Mouse (Mus musculus) erythroid progenitor cell, adult 5-6 weeks (primary cell): ENCODE measurements around the gene Arid5a. TPM values are rescaled to one million over a fixed set of nuclear protein-coding genes. Genes with fewer than 3 reads are reported as not detected.

Source experiments
- ATAC-seq: replicated peaks from 2 replicates; pipeline ENCODE4 v1.8.0; 2016; ENCODE audit warnings: moderate number of reproducible peaks, mild to moderate bottlenecking, moderate TSS enrichment, inconsistent platforms; ENCODE audit not compliant: poor library complexity, low FRiP score, severe bottlenecking
- total RNA-seq, 2 experiments: library from RNA; stranded (forward) in 1 of 2; stranded (reverse) in 1 of 2; fragments of 150-400 nt in 1 of 2; fragments of 186-747, 209-891 nt in 1 of 2; gene quantifications; 2 replicates each; pipeline versions ENCODE4 v1.2.3 to v1.2.4; 2015 to 2017; ENCODE audit warnings: low replicate concordance in 2 of 2

Arid5a gene
- total RNA-seq, 2 experiments from 2014 or later, result 0.53 to 9.2 TPM

DNA sequence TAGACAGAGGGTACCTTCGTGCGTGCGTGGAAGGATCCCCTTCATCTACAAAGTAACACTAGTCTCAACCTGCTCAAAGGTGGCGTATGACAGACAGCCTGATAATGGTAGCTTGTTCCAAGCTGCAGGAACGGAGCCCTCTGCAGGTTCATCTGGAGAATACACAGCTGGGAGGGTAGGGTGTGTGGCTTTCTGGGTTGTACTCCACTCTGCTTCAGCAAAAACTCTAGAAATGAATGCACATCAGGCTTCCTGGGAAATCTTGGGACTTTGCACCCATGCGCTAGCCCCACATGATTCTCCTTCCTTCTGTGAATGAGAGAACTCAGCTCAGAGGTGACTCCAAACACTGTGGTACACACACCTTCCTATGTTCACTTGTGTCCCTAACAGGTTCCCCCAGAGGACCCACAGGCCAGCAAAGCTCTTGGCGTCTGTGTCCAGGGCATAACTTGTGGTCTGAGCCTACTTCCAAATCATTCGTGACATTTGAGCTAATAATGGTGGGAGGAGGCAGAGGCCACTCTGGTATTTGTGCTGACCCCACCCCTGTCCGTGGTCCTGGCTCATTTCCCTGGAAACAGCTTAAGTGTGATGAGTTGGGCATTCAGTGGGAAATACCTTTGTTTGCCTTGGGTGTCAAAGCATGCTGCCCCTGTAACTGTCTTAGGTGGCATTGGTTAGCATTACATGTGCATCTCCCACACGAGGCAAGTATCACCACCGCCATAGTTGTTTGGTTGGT, 14.5 kb downstream of the Arid5a start:
- ATAC-seq, result no peak

DNA sequence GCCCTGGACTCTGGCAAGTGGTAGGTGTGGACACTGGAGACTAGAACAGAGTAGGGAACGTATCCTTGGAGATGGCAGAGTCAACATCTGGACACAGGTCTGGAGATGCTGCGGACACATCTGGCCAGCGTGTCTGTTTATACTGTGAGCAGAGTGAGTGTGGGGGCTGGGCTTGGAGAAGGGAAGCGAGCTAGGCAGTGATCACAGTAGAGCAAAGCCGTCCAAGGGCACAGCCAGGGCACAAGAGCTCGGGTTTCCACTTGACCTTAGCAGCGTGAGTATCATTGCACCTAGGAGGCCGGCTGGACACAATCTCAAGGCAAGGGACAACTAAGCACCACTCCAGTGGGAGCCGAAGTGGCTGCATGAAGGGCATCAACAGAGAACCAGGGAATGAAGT, 15.5 kb downstream of the Arid5a start:
- no peak for ATAC-seq

DNA sequence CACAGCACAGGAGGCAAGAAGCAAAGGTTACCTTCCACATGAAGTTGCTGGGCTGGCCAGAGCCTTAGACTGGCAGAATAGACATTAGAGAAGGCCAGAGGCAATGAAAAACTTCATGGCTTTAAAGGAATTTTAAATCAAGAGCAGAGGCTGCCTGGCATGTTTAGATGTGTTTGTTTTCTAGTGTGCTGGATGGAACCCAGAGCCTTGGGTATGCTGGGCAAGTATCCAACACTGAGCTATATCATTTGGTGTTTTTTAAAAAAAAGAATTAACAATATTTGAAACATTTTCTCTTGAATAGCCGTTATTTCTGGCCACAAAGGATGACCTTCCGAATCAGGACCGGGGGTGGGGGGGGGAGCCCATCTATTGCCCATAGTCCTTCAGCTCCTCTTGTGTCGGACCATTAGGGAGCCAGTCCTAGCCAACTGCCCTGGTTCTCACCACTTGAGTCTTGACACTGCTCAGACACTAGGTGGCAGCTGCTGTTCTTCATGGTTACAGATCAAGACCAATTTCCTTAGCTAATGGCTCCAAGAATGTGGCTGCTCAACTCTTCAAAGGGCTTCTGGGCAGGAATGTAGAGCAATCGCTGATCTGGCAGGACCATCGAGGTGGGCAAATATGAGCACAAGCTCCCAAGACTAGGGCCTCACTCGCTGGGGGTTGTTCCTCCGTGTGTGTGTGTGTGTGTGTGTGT, 16.4 kb downstream of the Arid5a start:
- ATAC-seq, result no peak

DNA sequence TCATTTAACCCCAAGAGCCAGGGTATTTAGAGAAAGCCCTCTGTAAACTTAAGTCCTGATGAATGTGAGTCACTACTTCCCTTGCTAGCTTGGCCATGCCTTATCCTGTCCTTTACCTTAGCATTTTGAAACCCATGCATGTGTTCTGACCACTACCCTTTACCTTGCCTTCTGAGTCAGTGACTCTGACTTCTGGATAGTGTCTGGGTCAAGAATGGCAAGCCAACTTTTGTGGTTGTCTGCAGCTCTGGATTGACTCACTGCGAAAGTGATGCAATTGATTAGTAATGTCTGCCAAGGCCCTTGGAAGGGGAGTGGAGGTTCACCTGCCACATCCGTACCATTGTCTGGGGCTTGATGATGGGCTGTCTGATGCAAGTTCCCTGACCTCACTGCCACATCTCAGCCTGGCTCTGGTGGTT, 18.4 kb downstream of the Arid5a start:
- no peak for ATAC-seq

DNA sequence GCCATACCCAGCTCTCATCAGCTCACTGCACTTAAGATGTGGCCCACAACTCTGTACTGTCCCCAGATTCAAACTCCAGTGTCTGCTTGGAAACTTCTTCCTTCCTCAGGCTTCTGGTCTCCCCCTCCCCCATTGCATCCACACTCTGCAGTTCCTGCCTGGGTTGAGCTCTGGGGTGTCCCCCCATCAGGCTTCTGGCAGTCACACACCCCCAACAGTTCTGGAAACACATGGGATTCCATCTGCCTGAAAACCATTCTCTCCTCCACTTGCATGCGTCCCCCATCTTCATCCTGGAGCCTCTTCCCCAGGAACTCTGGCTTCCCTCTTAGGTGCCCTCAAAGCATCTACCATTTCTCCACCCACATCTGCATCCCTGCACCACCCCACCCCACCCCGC, 19.3 kb downstream of the Arid5a start:
- no peak for ATAC-seq

DNA sequence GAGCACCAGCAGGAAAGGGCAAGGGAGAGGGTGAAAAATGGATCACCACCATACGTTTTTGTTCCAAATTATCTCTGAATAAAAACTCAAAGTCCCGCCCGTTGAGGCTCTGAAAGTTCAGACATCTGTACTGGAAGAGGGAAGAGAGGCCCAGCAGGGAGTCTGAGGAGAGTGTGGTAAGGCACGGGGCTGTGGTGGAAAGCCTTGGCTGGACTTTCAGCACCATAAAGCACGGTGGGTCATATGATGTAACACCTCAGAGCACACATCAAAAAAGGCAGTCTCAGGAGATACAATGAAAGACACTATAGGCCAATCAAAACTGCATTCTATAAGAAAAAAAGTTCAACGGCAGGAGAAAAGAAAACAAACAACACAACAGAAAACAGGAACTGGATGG, 24.2 kb downstream of the Arid5a start:
- ATAC-seq, result no peak

DNA sequence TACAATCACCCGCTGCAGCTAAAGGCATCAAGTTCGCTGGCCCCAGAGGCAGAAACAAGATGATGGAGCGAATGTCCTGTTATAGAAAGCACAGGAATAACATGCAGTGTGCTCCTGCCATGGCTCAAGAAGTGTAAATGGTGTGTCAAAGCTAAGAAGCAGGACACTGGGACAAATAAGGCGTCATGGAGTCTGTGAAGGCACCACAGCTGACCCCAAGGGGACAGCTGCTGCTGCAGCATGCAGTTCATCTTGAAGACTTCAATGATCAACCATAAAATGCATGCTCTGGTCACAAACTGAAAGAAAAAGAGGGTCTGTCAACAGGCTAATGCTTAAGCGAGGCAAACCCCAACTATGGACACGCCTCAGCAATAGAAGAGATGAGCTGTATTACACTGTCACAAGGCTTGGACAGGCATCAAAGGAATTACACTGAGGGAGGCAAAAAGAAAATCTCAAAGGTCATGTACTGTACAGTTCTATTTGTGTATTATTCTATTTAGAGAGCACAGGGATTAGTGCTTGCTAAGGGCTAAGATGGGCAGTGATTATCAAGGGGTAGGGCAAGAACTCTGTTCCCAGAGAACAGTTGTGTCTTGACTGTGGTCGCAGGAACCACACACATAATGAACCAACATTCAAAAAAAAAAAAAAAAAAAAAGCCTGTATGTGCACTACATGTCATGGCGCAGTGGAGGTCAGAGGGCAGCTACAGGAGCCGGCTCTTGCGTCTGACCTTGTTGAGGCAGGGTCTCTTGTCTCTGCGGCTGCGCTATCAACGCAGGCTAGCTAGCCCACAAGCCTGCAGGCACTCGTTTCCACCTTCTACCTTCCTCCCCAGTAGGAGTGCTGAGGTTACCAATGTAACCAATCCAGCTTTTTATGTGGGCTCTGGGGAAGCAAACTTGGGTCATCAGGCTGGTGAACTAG, 25.7 kb downstream of the Arid5a start:
- ATAC-seq, result no peak

DNA sequence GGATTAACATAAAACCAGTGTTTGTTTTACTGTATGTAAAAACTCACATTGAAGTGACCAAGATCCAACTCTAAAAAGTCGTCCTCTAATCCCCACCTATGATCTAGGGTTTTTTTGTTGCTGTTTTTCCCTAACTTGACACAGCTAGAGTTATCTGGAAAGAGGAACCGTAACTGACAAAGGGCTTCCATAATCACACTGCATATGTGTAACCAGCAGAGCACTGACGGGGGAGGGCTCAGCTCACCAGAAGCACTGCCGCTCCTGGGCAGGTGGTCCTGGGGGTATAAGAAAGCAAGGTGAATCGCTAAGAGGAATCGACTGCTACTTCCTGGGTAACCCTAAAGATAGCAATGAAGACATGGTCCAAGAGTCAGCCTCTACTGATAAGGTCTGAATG, 35.0 kb downstream of the Arid5a start:
- no peak for ATAC-seq

DNA sequence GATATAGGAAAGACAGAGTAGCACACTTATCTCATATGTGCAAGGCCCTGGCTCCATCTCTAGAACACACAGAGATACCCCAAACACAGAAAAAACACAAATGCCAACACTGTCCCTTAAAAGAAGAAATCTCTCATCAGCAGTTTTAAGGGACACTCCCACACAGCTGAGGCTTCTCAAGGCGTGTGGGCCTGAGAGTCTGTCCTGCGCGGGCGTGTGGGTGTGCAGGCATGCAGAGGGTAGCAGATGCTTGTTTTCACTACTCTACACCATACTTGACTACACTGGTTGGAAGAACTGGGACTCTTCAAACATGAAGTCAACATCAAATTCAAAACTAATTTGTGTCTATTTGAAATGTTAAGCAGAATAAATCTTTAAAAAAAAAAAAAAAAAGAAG, 44.8 kb downstream of the Arid5a start:
- ATAC-seq, result no peak

DNA sequence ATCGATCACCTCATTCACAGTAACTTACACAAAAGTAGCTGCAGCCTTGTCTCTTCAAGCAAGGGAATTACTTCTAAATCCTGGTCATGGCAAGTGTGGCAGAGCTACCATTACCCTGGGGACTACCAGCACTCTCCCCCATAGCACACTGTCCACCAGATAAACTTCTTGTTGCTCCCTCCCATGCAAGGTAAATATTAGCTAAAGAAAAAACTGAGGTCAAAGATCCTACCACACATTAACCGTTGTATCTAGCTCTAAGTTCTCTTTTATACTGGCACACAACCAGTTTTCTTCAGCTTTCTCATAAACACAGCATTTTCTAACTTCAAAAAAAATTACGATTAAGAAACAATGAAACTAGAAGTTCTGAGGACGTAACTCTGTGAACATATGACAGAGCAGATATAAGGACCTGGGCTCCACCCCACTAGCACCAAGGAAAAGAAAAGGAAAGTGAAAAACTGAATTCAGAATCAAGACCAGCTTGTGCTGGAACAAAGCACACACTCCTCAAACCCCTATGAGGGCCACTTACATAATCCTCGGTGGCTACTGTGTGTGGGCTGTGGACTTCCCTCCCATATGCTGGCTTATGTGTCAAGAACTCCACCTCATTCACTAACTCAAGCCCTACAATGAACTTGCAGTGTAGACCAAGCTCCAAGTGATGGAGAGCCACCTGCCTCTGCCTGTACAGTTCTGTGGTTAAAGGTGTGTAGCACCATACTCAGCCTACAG, 49.6 kb downstream of the Arid5a start:
- no peak for ATAC-seq

DNA sequence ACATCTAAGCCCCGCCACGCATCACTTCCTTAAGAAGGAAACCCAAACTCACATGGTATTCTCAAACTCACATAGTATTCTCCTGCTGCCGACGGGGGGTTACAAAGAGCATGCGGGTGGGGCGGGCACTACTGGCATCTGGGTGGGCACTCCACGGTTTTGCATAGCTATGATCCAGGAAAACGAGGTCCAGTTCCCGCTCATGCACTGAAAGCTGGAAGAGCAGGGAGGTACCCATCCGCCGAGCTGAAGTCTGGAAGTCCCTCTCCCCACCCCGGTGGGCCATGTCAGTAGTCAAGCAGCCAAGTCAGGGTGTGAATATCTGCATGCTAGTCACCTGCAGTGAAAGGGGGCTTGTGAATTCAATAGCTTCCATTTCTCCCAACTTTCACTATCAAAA, 60.2 kb downstream of the Arid5a start:
- no peak for ATAC-seq

DNA sequence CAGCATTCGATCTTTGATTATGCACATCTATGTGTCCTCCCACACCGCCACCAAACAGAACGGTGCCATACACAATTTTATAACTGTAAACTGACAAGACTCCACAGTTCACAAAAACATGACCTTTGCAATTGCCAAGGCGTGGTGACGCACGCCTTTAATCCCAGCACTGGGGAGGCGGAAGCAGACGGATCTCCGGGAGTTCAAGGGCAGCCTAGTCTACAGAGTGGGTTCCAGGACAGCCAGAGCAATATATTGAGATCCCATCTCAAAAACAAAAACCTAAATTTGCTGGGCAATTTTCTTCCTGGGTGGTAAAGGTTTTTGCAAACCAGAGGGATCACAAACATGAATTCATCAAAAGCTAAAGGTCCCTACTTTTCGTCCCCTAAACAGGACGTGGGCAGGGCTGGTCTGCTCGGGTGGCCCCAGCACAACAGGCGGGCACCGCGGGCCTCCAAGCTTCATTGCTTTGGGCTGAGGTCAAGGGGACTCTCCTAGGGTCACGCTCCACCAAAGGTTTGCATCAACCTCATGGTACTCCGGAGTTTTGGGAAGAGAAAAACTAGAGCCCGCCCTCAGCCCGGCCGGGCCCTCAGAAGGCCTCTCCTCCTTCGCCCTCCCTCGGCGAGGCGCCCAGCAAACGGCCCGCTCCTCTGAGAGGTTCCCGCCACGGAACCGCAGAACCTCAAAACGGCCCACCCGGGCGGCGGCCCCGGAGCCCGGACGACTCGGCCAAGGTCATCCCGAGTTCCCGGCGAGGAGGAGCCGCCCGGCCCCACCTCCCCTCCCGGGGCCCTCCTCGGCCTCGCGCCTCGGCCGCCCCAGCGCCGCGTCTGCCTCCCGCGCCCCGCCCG, 60.8 kb downstream of the Arid5a start:
- peak; percentile 78 for ATAC-seq

DNA sequence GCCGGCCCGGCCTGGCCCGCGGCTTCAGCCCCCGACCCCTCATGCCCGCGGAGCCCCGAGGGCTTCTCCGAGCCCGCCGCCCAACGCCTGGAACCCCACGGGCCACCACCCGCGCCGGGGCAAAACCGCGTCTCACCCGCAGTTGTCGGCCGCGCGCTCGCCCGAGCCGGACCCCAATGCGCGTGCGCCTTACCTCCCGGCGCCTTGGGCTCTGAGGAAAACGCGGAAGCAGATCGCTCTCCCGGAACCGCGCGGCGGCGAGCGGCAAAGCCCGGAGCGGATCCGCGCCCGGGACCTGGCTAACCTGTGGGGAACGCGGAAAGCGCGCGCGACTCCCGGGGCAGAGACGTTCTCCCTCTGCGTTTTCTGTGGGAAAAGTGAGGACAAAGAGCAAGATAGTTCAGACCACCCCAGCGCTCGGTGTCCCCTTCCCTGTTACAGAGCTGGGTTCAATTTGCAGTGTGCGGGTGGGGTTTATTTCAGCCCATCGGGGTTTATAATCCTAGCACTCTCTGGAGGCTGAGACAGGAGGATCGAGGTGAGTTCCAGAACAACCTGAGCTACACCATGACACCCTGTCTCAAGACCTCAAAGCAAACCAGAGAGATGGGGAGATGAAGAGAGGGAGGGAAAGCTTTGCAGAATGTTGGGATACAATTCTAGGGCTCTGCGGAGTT, 61.6 kb downstream of the Arid5a start, which contains the start of gene Kansl3:
Gene Kansl3 (minus strand): TSS at position 213 of the 677 bp plus-strand sequence.
- ATAC-seq, result peak; percentile 84

DNA sequence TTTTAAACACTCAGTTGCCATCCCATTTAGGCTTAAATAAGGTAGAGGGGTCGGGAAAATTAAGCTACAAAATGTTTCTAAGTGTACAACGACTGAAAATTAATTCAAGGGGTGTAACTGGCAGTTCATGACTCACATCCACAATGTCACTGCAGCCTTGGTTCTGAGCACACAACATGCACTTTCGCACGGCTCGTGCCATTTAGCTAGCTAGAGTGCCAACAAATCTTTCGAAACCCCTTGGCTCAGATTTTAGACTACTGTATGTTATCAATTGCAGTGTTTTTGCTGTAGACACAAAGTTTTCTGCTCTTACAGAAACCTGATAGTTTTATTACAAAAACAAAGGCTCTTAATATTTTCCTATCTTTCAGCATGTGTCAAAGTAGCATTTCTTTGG, 63.4 kb downstream of the Arid5a start:
- ATAC-seq, result no peak

DNA sequence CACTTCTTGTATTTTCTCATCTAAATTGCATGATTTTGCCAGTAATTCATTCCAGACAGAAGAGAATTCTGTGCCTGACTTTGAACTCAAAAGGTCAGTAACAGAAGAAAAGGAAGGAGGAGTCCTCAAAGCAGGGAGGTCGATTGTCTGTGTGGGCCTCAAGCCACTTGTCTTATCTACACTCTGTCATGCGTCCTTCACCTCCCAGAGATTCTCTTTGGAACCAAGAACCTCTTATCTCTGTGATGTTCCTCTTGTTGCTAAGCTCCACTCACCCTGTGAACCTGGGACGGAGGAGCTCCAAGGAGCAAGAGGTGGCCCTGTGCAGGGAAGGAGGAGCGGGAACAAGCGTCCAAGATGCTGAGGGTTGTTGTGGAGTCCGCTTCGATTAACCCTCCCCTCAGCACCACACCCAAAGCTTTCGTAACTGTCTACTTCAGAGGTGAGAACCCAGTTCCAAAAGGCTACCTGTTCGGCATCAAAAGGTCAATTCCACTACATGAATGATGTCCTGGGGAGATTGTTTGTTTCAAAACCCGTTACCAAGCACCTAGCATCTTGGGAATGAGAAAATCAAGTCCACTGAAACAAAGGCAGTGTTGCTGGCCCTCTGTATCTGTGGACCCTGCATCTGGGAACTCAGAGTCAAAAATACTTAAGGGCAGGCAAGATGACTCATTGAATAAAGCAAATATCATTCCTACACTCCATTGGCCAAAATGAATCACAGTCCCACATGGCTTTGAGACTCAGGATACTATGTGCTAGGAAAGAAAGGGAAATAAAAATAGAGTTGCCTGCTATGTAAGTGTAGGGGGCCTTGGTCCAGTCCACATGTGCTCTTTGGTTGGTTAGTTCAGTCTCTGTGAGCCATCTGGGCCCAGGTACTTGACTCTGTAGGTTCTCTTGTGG, 64.7 kb downstream of the Arid5a start, which contains the start of gene Fer1l5:
Gene Fer1l5 (plus strand): TSS at position 358 of the 912 bp plus-strand sequence.
- no peak for ATAC-seq
